Mouse (Mus musculus): ENCODE measurements around the gene Kcnn1.

GRCm38 (mm10) chr8:70806541-70806940 lies 56.5 kb downstream of the Kcnn1 start:
- TF ChIP-seq CTCF (IDR thresholded peaks at IDR 0.05; ENCODE audit: extremely low read depth, insufficient read length, insufficient replicate concordance, low read depth, low read length) = no peak
- TF ChIP-seq POLR2A (IDR thresholded peaks at IDR 0.05; ENCODE audit: low read depth, low read length) = no peak

Measured in small intestine, adult 2 months (tissue).